Mouse (Mus musculus): ENCODE data around the gene Relb.

The Relb gene

DNA sequence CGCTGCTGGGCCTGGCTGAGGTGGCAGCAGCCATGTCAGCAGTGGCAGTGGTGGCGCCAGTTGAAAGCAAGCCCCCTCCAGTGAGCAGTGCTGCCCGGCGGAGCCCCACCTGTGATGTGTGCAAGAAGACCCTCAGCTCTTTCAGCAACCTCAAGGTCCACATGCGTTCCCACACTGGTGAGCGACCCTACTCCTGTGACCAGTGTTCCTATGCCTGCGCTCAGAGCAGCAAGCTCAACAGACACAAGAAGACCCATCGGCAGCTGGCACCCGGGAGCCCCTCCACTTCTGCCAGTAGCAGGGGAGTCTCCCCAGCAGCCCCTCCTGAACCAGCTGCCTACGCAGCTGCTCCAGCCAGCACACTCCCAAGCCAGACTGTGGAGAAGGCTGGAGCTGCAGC lies 49.5 kb downstream of the Relb start:
- DNase-seq (ENCODE audit: low spot score) = no peak

DNA sequence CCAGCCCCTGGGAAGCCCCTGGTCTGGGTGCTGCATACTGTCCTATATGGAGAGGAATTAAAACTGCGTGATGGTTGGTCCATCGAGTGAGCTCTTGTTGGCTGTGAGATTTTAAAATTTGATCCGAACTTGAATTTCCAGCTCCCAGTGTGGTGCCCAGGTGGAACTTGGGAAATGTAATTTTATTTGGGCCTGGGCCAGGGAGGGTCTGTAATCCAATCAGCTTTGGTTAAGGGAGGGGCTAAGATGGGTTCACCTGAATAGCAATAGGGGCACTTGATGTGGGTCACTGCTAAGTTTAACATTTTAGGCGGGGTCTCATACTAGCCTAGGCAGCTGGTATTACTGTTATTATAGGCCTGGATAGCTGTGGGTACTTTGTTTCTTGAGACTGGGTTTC lies 50.8 kb downstream of the Relb start:
- DNase-seq (ENCODE audit: low spot score) = no peak

DNA sequence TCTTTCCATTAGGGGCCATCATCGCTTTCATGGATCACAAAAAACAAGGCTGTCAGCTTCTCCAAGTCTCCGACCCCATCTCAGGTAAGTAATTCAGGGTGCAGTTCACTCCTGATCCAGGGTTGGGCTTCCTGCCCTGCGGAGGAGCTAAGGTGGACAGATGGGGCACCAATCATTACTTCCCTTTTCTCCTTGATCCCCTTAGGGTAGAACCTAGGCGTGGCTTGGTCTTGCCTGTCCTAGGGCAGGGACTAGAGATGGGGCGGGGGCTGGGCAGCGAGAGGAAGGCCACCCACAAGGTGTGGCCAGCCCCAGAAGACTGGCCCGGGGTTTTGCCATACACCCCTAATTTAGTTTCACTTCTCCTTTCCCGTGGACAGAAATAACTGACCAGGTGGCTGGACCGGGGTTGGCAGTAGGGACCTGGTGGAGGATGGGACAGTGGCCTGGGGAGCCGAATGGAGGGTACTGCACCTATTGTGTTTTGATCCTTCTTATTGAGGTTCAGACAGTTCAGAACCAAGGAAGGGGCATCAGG lies 51.3 kb downstream of the Relb start:
- DNase-seq (ENCODE audit: low spot score) = no peak

GRCm38 (mm10) chr7:19577141-19577852 lies 51.9 kb downstream of the Relb start, which contains the start of the genes Zfp296 and Gemin7:
Gene Zfp296, plus strand, starts transcription at chr7:19577287.
Gene Gemin7, minus strand, starts transcription at chr7:19577595.
- DNase-seq (ENCODE audit: low spot score) = no peak

DNA sequence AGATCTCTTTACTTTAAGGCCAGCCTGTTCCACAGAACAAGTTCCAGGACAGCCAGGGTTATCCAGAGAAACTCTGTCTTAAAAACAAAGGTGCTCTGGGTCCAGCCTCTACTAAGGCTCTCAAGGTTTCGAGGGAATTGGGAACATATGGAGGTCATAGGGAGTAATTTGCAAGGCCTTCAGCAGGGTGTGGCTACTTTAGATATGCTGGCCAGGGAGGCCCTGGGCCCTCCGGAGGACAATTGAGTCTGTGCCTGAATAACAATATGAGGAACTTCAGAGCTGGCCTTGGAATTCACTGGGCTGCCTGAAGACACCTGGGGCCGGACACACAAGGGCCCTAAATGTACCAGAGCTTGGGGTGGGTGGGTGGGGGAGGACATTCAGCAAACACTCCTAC lies 53.7 kb downstream of the Relb start:
- no peak for DNase-seq (ENCODE audit: low spot score)

DNA sequence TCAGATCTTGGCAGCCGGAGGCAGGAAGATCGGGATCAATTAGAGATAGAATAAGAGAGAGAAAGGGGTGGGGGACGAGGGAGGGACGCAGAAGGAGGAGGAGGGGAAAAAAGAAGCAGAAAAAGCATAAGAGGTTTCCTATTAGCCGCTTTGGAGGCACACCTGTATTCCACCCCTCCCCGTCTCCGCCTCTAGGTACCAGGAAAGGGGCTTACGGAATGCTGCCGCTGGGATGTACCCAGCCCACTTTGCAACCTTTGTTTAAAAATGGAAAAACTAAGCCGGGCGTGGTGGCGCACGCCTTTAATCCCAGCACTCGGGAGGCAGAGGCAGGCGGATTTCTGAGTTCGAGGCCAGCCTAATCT lies 55.5 kb downstream of the Relb start:
- no peak for DNase-seq (ENCODE audit: low spot score)

DNA sequence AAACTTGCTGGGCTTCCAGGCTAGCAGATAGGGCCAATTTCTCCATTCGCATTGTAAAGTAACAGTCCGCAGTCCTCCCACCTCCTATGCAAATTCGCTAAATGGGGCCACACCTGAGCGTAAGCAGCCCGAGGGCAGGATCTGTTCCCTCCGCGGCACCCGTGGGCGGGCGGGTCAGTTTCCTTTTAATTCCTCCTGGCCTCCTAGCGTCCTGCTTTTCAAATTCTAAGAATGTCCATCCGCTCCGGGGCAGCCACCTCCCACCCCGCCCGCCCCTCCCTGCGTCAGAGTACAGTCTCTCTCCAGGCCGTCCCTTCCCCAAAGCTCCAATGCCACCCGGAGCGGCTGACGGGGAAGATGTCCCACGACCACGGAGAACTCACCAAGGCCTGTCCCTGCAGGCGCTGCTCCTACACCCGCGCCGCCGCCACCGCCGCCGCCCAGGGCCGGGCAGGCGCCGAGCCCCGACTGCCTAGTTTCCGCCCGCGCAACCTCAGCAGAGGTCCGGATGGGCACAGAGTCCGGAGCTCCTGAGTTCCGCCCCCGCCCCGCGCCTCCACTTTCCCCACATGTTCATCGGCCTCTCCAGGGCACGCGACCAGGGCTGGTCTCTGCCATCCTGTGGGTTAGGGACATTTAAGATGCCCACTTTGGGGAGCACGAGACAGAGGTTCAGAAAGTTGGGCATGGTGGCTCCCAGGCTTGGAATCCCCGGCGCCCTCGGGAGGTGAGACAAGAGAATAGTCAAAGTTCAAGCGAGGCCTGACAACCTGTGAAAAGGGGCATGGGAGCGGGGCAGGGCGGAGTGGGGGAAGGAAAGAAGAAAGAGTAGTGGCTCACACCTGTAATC lies 56.1 kb downstream of the Relb start:
- peak; percentile 83 for DNase-seq (ENCODE audit: low spot score)

- no peak for DNase-seq (ENCODE audit: low spot score)
Measured at GRCm38 (mm10) chr7:19569647-19570046, 59.6 kb downstream of the Relb start.

DNA sequence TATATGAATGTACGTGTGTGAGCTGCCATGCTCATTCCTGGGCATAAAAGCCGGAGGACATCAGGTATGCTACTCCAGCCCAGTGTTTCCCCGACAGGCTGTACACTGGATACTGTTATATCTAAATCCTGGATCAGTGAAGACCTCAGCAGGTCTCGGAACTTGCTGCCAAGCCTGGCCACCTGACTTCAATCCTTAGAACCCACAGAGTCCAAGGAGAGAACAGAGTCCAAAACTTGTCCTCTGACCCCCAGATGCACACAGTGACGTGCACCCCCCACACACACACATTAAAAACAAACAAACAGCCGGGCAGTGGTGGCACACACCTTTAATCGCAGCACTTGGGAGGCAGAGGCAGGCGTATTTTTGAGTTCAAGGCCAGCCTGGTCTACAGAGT lies 61.8 kb downstream of the Relb start:
- no peak for DNase-seq (ENCODE audit: low spot score)

- no peak for DNase-seq (ENCODE audit: low spot score)
Measured at GRCm38 (mm10) chr7:19565803-19566202, 63.4 kb downstream of the Relb start.

- no peak for DNase-seq (ENCODE audit: low spot score)
Measured at GRCm38 (mm10) chr7:19564455-19564854, 64.8 kb downstream of the Relb start.

DNA sequence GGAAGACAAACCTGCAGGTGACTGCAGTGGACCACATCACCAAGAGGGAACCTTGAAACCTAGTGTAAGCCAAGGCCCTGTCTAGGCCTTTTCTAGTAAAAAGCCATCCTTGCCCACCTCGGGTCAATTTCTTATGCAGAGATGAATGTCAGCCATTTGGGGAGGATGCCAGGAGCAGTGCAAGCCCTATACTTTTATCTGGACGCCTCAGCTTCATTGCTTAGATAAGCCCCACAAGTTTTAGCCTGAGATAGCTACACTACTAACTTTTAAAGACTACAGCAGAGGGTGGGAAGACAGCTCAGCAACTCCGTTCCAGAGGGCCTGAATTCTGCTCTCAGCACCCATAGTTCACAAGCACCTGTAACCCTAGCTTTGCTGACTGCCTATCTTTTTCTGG lies 65.4 kb downstream of the Relb start:
- DNase-seq (ENCODE audit: low spot score) = no peak

GRCm38 (mm10) chr7:19562643-19563410 lies 66.4 kb downstream of the Relb start, which contains the start of gene Ppp1r37:
Gene Ppp1r37, minus strand, starts transcription at chr7:19563076.
- no peak for DNase-seq (ENCODE audit: low spot score)

GRCm38 (mm10) chr7:19561765-19562642 lies 67.2 kb downstream of the Relb start:
- peak; percentile 91 for DNase-seq (ENCODE audit: low spot score)

DNA sequence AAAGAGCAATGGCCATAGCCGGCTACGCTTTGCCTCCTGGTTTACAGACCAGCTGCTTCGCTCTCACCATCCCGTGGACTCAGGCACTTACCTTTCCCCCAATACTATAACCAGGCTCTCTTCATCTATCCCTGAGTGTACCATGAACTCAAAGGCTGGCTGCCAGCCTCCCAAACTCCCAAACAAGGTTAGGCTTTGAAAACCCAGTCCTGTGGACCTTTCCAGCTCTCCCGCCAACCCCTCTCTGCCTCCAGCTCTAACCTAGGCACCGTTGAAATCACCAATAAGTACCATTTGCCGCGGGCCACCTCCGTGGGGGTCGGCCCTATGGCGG lies 67.8 kb downstream of the Relb start:
- DNase-seq (ENCODE audit: low spot score) = no peak

DNA sequence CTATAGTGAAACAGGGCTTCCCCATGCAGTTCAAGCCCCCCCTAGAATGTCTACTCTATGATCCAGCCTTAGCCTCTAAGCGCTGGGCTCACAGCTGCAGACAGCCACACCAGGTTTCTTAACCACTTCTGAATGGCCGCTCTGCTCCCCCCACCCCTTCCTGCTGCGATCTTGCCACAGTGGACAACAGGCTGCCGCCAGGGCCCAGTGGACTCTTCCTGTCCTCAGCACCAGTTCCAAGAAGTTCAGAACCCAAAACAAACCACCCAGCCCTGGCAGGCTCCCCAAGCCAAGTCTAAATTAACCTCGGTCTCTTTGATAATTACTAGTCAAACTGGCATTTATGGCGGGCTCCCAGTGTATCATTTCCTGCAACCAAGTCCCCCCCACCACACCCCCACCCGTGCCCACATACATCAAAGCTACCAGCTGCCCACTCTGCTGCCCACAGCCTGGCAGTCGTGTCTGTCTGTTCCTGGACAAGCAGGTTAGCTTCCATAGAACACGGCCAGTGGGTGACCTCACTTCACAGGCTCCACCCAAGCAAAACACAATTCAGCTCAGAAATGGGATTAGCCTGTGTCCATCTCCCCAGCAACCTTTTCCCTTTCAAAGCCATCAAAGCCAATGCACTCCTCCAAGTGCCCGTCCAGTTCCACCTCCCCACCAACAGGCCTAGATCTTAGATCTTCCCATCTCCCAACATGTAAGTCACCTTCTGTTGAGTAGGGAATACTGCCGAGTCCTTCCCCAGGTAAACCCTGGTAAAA lies 68.6 kb downstream of the Relb start:
- no peak for DNase-seq (ENCODE audit: low spot score)

DNA sequence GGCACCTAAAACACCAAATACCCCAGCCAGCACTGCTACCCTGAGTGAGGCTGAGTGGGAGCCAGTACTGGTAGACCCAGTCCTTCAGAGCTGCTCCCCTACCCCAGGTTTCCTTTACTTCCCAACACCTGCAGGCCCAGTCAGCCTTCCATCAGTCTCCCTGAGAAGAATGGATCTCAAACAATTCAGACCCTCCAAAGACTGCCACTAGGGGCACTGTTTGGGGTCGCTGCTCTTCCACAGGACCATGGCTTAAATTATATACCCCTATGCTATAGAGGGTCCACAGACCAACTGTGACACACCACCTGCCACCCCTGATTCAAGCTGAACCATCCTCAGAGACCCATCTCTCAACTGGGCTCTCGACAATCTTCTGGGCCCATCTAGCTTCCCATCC lies 70.3 kb downstream of the Relb start:
- no peak for DNase-seq (ENCODE audit: low spot score)

GRCm38 (mm10) chr7:19557982-19558900 lies 71.0 kb downstream of the Relb start:
- DNase-seq (ENCODE audit: low spot score) = no peak

- DNase-seq (ENCODE audit: low spot score) = no peak
Measured at GRCm38 (mm10) chr7:19557086-19557485, 72.2 kb downstream of the Relb start.

Measured in testis, postnatal 14 days (tissue).